Comparison of ENCODE assay signal across 8 mouse cellular contexts in the genomic region with DNA sequence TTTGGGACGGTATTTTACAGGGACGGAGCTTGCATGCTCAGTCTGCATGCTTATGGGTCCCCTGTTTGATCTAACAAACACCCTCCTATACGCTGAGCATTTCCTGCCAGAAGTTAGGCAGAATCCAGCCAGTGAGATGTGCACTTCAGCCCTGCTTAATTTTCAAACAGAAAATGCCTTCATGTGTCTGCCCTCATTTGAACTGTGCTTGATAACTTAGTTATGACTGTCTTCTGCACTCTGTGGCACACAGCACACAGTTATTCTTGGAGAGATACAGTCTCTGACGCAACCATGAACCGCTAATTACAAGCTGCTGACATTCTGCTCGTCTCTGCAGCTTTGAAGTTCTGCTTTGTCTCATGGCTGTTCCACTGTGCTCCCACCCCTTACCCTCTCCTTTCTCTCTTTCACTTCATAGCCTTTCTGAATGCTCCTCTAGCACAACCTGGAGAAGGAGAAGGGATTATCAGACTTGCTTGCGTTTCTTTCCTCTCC.
A peak's percentile ranks its signal among the peaks of the same experiment; 100 is the strongest.
DNase-seq lines count a peak whose midpoint lies in the region; ATAC-seq and TF ChIP-seq lines count a peak whose summit lies in the region.

No protein-coding gene starts in this region.

- H3K27me3 ChIP-seq in forebrain, embryonic 13.5 days, result no peaks in the 10 kb centered on the region
- no peaks in the 10 kb centered on the region for H3K27me3 ChIP-seq in lung, postnatal 0 days (replicated peaks; ENCODE audit: insufficient read depth, low read length)

- H3K9ac ChIP-seq in forebrain, embryonic 13.5 days, result peak overlapping the region; percentile 63
- no peak overlapping the region for H3K9ac ChIP-seq in lung, postnatal 0 days (replicated peaks; ENCODE audit: low read depth)

- WGBS in forebrain, embryonic 13.5 days, result 3% methylated on average over 7 of the region's 7 CpGs
- WGBS in lung, postnatal 0 days, result 2% methylated on average over 7 of the region's 7 CpGs

- DNase-seq in 3T3-L1 (ENCODE audit: low read depth, low spot score), result peak; percentile 82
- peak; percentile 23 for DNase-seq in adrenal gland, postnatal 14 days
- DNase-seq in layer of hippocampus, adult 9-11 months, result peak; percentile 78
- peak; percentile 70 for DNase-seq in lung, postnatal 0 days (ENCODE audit: low spot score)
- DNase-seq in right cerebral cortex, adult 2 months (ENCODE audit: low spot score in 2 of 2), result peak; percentile 41 to 63
- no peak for DNase-seq in urinary bladder, postnatal 10 days (ENCODE audit: low spot score)

- ATAC-seq in forebrain, embryonic 13.5 days, result peak; percentile 31
- peak; percentile 44 to 47 for ATAC-seq in hematopoietic stem cell, adult 5-6 weeks (replicated peaks in 1 of 2; ENCODE audit: insufficient read depth in 1 of 2, low FRiP score in 2 of 2, low TSS enrichment in 1 of 2, low read depth in 1 of 2, poor library complexity in 2 of 2, severe bottlenecking in 2 of 2)
- peak; percentile 71 for ATAC-seq in lung, postnatal 0 days

- no peaks in the 10 kb centered on the region for H3K9me3 ChIP-seq in forebrain, embryonic 13.5 days (replicated peaks)
- no peaks in the 10 kb centered on the region for H3K9me3 ChIP-seq in lung, postnatal 0 days (ENCODE audit: low read length)

- H3K36me3 ChIP-seq in forebrain, embryonic 13.5 days (ENCODE audit: poor library complexity, severe bottlenecking), result no peaks in the 10 kb centered on the region
- H3K36me3 ChIP-seq in lung, postnatal 0 days (ENCODE audit: insufficient read depth, low read length), result no peaks in the 10 kb centered on the region

- TF ChIP-seq CTCF in lung, postnatal 0 days (IDR thresholded peaks at IDR 0.05), result no peak

- H3K4me1 ChIP-seq in forebrain, embryonic 13.5 days, result peaks cover 70% of the 10 kb centered on the region
- peaks cover 16% of the 10 kb centered on the region; the same call in 1 of the 2 replicates for H3K4me1 ChIP-seq in lung, postnatal 0 days (ENCODE audit: insufficient read depth, low read depth, low read length)

- peak overlapping the region; percentile 22 for H3K4me3 ChIP-seq in forebrain, embryonic 13.5 days
- H3K4me3 ChIP-seq in lung, postnatal 0 days (ENCODE audit: low read depth, low read length), result peak overlapping the region; percentile 34; the same call in 1 of the 2 replicates

- H3K4me2 ChIP-seq in forebrain, embryonic 13.5 days, result peak overlapping the region; percentile 57
- peak overlapping the region; percentile 45 for H3K4me2 ChIP-seq in lung, postnatal 0 days (replicated peaks; ENCODE audit: low read depth, low read length)

- TF ChIP-seq EP300 in lung, postnatal 0 days (IDR thresholded peaks at IDR 0.05), result no peak

- H3K27ac ChIP-seq in forebrain, embryonic 13.5 days, result peak overlapping the region; percentile 97
- H3K27ac ChIP-seq in lung, postnatal 0 days (ENCODE audit: low read length), result 0 out of 2 replicates have a peak overlapping the region, but pooled peaks have one; percentile 54
